Mouse (Mus musculus): ENCODE measurements at regions not wholly inside any gene's neighbourhood (a gene's known extent, or its start where the extent isn't known, plus 50 kb on each side); places are given as distances from the start of the nearest gene placed in this dataset.

DNA sequence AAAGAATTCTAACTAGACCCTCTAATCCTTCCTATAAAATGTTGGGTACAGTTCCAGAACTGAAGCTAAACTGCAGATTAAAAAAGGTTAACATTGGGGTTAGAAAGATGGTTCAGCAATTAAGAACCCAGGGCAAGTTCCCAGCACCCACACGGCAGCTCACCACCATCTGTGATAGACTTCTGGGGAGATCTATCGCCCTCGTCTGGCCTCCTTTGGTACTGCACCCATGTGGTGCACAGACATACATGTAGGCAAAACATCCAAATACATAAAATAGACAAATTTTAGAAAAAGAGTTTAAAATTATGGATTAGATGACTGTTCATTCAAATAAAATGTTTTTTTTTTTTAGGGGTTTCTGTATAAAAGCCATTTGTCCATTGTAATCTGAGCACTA, 91.4 kb upstream of the Kazn start:
- no peak overlapping the region for H3K27ac ChIP-seq (ENCODE audit: low read depth, low read length)
- no peak overlapping the region for H3K4me3 ChIP-seq (ENCODE audit: low read length)
- 91% methylated on average over 3 of the region's 3 CpGs for WGBS
- H3K4me2 ChIP-seq (replicated peaks; ENCODE audit: low read depth, low read length) = no peak overlapping the region
- no peaks in the 10 kb centered on the region for H3K4me1 ChIP-seq (ENCODE audit: control insufficient read depth, insufficient read depth, low read length)
- no peaks in the 10 kb centered on the region for H3K27me3 ChIP-seq (ENCODE audit: control insufficient read depth, insufficient read depth, low read length)
- H3K9ac ChIP-seq (ENCODE audit: low read depth, low read length) = no peak overlapping the region
- no peak for ATAC-seq (ENCODE audit: low FRiP score, low TSS enrichment)
- no peaks in the 10 kb centered on the region for H3K36me3 ChIP-seq (ENCODE audit: control insufficient read depth, insufficient read depth, low read length)
- H3K9me3 ChIP-seq (ENCODE audit: control insufficient read depth, low read length) = peaks cover 3% of the 10 kb centered on the region; the same call in 1 of the 2 replicates

DNA sequence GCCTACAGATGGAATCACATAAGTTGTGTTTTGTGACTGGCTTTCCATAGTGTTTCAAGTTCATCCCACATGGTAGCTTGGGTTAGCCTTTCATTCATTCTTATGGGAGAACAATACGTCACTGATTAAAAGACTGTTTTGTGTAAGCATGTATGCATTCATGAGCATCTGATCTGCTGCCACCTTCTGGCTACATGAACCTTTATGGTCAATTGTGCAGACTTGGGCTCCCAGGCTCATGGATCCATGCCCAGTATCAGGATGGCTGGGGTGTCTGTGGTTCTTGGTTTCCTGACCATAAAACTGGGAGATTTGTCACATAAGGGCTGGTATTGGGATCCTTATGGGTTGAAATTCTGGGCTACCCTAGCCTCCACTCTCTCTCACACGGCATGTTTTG, 90.4 kb upstream of the Kazn start:
- Histone ChIP-seq H3K27ac (ENCODE audit: low read depth, low read length) (no peak overlapping the region), H3K4me2 (replicated peaks; ENCODE audit: low read depth, low read length) (no peak overlapping the region), H3K27me3 (ENCODE audit: control insufficient read depth, insufficient read depth, low read length) (no peaks in the 10 kb centered on the region), H3K4me3 (ENCODE audit: low read length) (no peak overlapping the region), H3K9me3 (ENCODE audit: control insufficient read depth, low read length) (peaks cover 3% of the 10 kb centered on the region; the same call in 1 of the 2 replicates), H3K9ac (ENCODE audit: low read depth, low read length) (no peak overlapping the region), H3K4me1 (ENCODE audit: control insufficient read depth, insufficient read depth, low read length) (no peaks in the 10 kb centered on the region), H3K36me3 (ENCODE audit: control insufficient read depth, insufficient read depth, low read length) (no peaks in the 10 kb centered on the region)
- no peak for ATAC-seq (ENCODE audit: low FRiP score, low TSS enrichment)
- 94% methylated on average over 2 of the region's 2 CpGs for WGBS

DNA sequence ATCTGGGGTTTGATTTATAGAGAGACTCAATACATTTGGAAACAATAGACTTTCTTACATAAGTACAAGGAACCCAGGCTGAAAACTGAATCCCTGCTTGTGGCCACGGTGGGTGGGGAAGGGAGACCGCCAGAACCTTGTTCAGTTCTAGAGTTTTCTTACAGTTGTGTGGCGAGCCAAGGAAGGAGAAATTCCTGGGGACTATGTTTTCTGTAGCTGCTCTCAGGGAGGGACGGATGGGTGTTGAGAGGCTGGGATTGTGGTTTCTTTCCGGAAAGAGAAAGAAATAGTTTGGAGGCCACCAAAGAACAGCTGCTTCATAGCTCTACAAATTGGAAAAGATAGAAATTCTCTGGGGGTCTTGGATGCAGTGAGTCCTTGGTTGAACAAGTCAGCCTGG, 87.3 kb upstream of the Kazn start:
- Histone ChIP-seq H3K36me3 (ENCODE audit: control insufficient read depth, insufficient read depth, low read length) (no peaks in the 10 kb centered on the region), H3K4me3 (ENCODE audit: low read length) (no peak overlapping the region), H3K9ac (ENCODE audit: low read depth, low read length) (no peak overlapping the region), H3K4me1 (ENCODE audit: control insufficient read depth, insufficient read depth, low read length) (0 out of 2 replicates have a peak, but pooled peaks cover 3% of the 10 kb centered on the region), H3K9me3 (ENCODE audit: control insufficient read depth, low read length) (peaks cover 3% of the 10 kb centered on the region; the same call in 1 of the 2 replicates), H3K27ac (ENCODE audit: low read depth, low read length) (no peak overlapping the region), H3K27me3 (ENCODE audit: control insufficient read depth, insufficient read depth, low read length) (no peaks in the 10 kb centered on the region), H3K4me2 (replicated peaks; ENCODE audit: low read depth, low read length) (no peak overlapping the region)
- 75% methylated on average over 5 of the region's 5 CpGs for WGBS
- no peak for ATAC-seq (ENCODE audit: low FRiP score, low TSS enrichment)

DNA sequence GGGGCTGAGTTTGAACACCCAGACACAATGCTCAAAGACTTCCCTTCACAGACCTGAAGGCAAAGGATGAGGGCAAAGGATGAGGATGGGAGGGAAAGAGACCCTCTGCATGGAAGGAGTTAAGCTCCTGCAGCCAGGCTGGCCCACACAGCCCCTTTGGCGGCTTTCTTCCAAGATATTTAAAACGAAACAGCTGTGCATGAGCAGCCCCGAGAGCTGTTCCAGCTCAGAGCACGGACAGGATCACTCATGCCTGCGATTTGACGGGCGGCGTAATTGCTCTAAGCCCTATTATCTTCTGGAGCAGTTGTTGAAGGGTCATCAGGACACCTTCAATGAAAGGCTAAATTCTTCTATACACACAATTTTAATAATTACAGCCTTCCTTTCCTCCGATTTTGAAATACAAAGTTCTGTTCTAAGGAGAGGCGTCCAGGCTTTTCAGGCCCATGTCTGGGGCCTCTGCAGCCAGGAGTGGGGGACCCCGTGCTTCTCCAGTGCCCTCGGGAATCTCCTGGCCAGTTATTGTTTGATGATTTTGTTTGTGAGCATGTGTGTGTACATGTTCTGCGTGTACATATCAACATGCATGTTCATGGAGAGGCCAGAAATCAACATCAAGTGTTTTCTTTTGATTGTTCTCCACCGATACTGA, 82.1 kb upstream of the Kazn start:
- WGBS = 19% methylated on average over 14 of the region's 14 CpGs
- Histone ChIP-seq H3K9ac (ENCODE audit: low read depth, low read length) (no peak overlapping the region), H3K4me3 (ENCODE audit: low read length) (no peak overlapping the region), H3K36me3 (ENCODE audit: control insufficient read depth, insufficient read depth, low read length) (no peaks in the 10 kb centered on the region), H3K27me3 (ENCODE audit: control insufficient read depth, insufficient read depth, low read length) (no peaks in the 10 kb centered on the region), H3K27ac (ENCODE audit: low read depth, low read length) (peak overlapping the region; percentile 20; the same call in 1 of the 2 replicates), H3K4me2 (replicated peaks; ENCODE audit: low read depth, low read length) (no peak overlapping the region), H3K9me3 (ENCODE audit: control insufficient read depth, low read length) (no peaks in the 10 kb centered on the region), H3K4me1 (ENCODE audit: control insufficient read depth, insufficient read depth, low read length) (peaks cover 8% of the 10 kb centered on the region)
- ATAC-seq (ENCODE audit: low FRiP score, low TSS enrichment) = peak; percentile 80; the same call in 1 of the 2 replicates

DNA sequence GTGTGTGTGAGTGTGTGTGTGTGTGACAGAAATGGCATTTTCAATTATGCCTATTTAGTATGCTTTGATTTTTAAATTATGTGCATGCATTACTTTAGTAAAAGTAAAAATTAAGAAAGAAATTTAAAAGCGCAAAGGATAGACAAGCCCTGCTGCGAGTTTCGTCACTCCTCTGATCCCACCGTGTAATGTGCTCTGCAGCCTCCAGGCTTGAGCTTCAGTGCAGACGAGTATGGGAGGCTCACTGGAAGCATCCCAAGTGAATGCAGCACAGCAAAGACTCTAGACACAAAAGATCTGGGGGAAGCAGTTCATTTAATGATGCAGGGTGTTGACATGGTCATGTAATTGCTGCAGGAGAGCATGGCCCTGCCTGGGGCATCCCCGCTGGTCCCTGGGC, 71.1 kb upstream of the Kazn start:
- no peak overlapping the region for H3K4me2 ChIP-seq (replicated peaks; ENCODE audit: low read depth, low read length)
- no peak overlapping the region for H3K4me3 ChIP-seq (ENCODE audit: low read length)
- no peaks in the 10 kb centered on the region for H3K36me3 ChIP-seq (ENCODE audit: control insufficient read depth, insufficient read depth, low read length)
- no peak overlapping the region for H3K27ac ChIP-seq (ENCODE audit: low read depth, low read length)
- no peak overlapping the region for H3K9ac ChIP-seq (ENCODE audit: low read depth, low read length)
- H3K4me1 ChIP-seq (ENCODE audit: control insufficient read depth, insufficient read depth, low read length) = peaks cover 15% of the 10 kb centered on the region
- H3K9me3 ChIP-seq (ENCODE audit: control insufficient read depth, low read length) = peaks cover 10% of the 10 kb centered on the region
- 88% methylated on average over 6 of the region's 6 CpGs for WGBS
- H3K27me3 ChIP-seq (ENCODE audit: control insufficient read depth, insufficient read depth, low read length) = no peaks in the 10 kb centered on the region
- no peak for ATAC-seq (ENCODE audit: low FRiP score, low TSS enrichment)

DNA sequence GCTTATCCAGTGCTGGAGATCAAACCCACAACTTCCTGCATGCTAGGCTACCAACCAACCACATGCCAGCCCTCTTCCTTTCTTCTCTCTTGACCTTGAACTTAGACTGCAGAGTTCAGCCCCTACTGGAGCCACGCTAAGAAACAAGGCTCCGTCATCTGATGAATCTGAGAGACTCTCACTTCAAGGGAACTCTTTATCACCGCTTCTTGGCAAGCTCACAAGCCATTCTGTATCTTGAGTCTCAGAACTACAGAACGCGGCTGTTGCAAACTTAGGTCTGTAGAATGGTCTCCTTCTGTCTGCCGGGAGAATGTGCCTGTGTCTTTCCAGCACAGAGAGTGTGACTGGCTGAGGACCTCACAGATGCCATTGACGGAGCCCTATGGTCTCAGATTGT, 69.1 kb upstream of the Kazn start:
- no peaks in the 10 kb centered on the region for H3K36me3 ChIP-seq (ENCODE audit: control insufficient read depth, insufficient read depth, low read length)
- no peak for ATAC-seq (ENCODE audit: low FRiP score, low TSS enrichment)
- 71% methylated on average over 7 of the region's 7 CpGs for WGBS
- H3K9ac ChIP-seq (ENCODE audit: low read depth, low read length) = no peak overlapping the region
- H3K9me3 ChIP-seq (ENCODE audit: control insufficient read depth, low read length) = peaks cover 10% of the 10 kb centered on the region
- H3K4me1 ChIP-seq (ENCODE audit: control insufficient read depth, insufficient read depth, low read length) = peaks cover 15% of the 10 kb centered on the region
- no peak overlapping the region for H3K4me3 ChIP-seq (ENCODE audit: low read length)
- no peaks in the 10 kb centered on the region for H3K27me3 ChIP-seq (ENCODE audit: control insufficient read depth, insufficient read depth, low read length)
- no peak overlapping the region for H3K4me2 ChIP-seq (replicated peaks; ENCODE audit: low read depth, low read length)
- no peak overlapping the region for H3K27ac ChIP-seq (ENCODE audit: low read depth, low read length)

DNA sequence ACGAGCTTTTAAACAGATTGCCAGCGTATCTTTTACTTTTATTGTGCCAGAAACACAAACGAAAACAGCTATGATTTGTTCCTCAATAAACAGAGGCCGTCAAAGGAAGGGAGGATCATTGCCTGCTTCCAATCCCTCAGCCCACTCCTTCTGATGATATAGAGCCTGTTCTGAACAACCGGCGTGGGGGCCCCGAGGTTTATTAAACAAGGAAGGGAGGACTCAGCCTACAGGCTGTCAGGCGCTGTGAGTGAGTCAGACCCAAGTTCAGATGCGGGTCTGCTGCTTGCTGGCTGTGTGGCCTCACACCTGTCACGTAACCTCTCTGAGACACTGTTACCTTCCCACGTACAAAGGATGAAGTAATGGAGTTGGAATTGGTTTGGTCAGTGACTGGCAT, 68.1 kb upstream of the Kazn start:
- WGBS = 19% methylated on average over 11 of the region's 11 CpGs
- H3K9ac ChIP-seq (ENCODE audit: low read depth, low read length) = no peak overlapping the region
- H3K27me3 ChIP-seq (ENCODE audit: control insufficient read depth, insufficient read depth, low read length) = no peaks in the 10 kb centered on the region
- peaks cover 15% of the 10 kb centered on the region for H3K4me1 ChIP-seq (ENCODE audit: control insufficient read depth, insufficient read depth, low read length)
- H3K4me2 ChIP-seq (replicated peaks; ENCODE audit: low read depth, low read length) = no peak overlapping the region
- ATAC-seq (ENCODE audit: low FRiP score, low TSS enrichment) = peak; percentile 71; the same call in 1 of the 2 replicates
- H3K4me3 ChIP-seq (ENCODE audit: low read length) = no peak overlapping the region
- H3K36me3 ChIP-seq (ENCODE audit: control insufficient read depth, insufficient read depth, low read length) = no peaks in the 10 kb centered on the region
- H3K9me3 ChIP-seq (ENCODE audit: control insufficient read depth, low read length) = peaks cover 10% of the 10 kb centered on the region
- no peak overlapping the region; the same call in 1 of the 2 replicates for H3K27ac ChIP-seq (ENCODE audit: low read depth, low read length)

DNA sequence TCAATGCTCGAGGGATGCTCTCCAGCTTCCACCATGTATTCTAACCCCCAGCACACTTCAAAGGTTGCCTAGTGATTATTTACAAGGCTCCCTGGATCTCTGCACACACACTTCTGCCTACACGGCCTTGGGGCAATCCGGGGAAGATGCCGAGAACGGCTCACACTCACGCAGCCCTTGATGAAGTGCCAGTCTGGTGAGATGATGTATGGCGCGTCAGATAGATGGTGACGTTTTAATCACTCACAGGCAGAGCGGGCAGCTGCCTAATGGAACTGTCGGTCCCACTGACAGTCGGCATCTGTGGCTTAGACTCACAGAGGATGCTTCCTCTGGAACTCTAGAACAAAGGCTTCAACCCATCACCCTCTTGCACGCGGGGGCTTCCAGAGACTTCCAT, 66.9 kb upstream of the Kazn start:
- Histone ChIP-seq H3K9me3 (ENCODE audit: control insufficient read depth, low read length) (peaks cover 2% of the 10 kb centered on the region), H3K27me3 (ENCODE audit: control insufficient read depth, insufficient read depth, low read length) (no peaks in the 10 kb centered on the region), H3K4me1 (ENCODE audit: control insufficient read depth, insufficient read depth, low read length) (peaks cover 15% of the 10 kb centered on the region), H3K4me3 (ENCODE audit: low read length) (no peak overlapping the region), H3K9ac (ENCODE audit: low read depth, low read length) (no peak overlapping the region), H3K27ac (ENCODE audit: low read depth, low read length) (no peak overlapping the region), H3K4me2 (replicated peaks; ENCODE audit: low read depth, low read length) (no peak overlapping the region), H3K36me3 (ENCODE audit: control insufficient read depth, insufficient read depth, low read length) (no peaks in the 10 kb centered on the region)
- 71% methylated on average over 14 of the region's 14 CpGs for WGBS
- no peak for ATAC-seq (ENCODE audit: low FRiP score, low TSS enrichment)

DNA sequence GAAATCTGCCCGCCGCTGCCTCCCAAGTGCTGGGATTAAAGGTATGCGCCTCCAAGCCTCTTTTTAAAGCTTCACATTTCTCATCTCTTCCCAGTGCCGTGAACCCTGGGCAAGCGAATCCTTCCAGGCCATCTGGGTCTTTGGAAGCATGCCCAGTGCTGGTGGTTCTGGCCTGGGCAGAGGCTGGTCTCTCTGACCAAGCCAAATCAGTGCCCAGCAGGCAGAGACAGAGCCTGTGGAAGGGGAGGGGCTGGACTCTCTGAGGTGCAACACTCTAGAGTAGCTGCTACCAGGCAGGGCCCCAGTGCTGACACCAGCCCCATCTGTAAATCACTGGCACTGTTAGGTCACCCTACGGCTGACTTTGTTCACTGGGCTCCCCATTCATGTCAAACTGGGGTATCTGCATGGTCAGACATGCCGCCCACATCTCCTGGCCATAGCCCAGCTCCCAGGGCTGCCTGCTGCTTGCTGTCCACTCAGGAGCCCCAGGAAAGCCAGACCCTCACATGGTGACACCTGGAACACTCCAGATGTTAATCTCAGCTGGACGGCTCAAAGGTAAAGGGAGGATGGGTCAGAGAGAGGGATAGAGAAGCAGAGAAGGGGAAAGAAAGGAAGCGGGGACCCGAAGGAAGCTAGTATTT, 64.3 kb upstream of the Kazn start:
- Histone ChIP-seq H3K9me3 (ENCODE audit: control insufficient read depth, low read length) (no peaks in the 10 kb centered on the region), H3K27me3 (ENCODE audit: control insufficient read depth, insufficient read depth, low read length) (no peaks in the 10 kb centered on the region), H3K9ac (ENCODE audit: low read depth, low read length) (no peak overlapping the region), H3K4me3 (ENCODE audit: low read length) (no peak overlapping the region), H3K27ac (ENCODE audit: low read depth, low read length) (no peak overlapping the region), H3K4me2 (replicated peaks; ENCODE audit: low read depth, low read length) (no peak overlapping the region), H3K4me1 (ENCODE audit: control insufficient read depth, insufficient read depth, low read length) (peaks cover 15% of the 10 kb centered on the region), H3K36me3 (ENCODE audit: control insufficient read depth, insufficient read depth, low read length) (no peaks in the 10 kb centered on the region)
- ATAC-seq (ENCODE audit: low FRiP score, low TSS enrichment) = no peak
- 67% methylated on average over 10 of the region's 10 CpGs for WGBS

Data from kidney, embryonic 14.5 days (tissue).